Mouse (Mus musculus) MEL (cell line): ENCODE data around the gene Pik3cg. TPM values are rescaled to one million over a fixed set of nuclear protein-coding genes. Genes with fewer than 3 reads are reported as not detected.

Source experiments
- DNase-seq: peaks from one replicate; pipeline ENCODE4 v3.0.0; 2011; ENCODE audit warnings: low read depth, low spot score
- H3K27ac ChIP-seq: 2 replicates; pipeline ENCODE4 v1.5.1; 2012; ENCODE audit warnings: low read depth, mild to moderate bottlenecking, control low read depth, low read length, moderate library complexity; ENCODE audit not compliant: control insufficient read depth
- H3K27me3 ChIP-seq, 2 experiments: fragments of 150-350 bp in 1 of 2; sonication (generic) in 1 of 2; 2 replicates each; pipeline ENCODE4 v1.6.1; 2012; ENCODE audit warnings: low read length in 2 of 2, mild to moderate bottlenecking in 2 of 2, improper control_type of control experiment in 1 of 2, moderate library complexity in 1 of 2; ENCODE audit not compliant: insufficient read depth in 2 of 2, control insufficient read depth in 1 of 2
- H3K36me3 ChIP-seq, 2 experiments: 2 replicates each; pipeline ENCODE4 v1.6.1; 2012 to 2014; ENCODE audit warnings: low read length in 2 of 2, improper control_type of control experiment in 1 of 2, inconsistent platforms in 1 of 2, mild to moderate bottlenecking in 1 of 2; ENCODE audit not compliant: insufficient read depth in 2 of 2, control insufficient read depth in 1 of 2
- H3K4me1 ChIP-seq, 2 experiments: fragments of 150-350 bp in 1 of 2; sonication (generic) in 1 of 2; 2 replicates each; pipeline ENCODE4 v1.6.1; 2012; ENCODE audit warnings: low read length in 2 of 2, improper control_type of control experiment in 1 of 2, mild to moderate bottlenecking in 1 of 2; ENCODE audit not compliant: insufficient read depth in 2 of 2, control insufficient read depth in 1 of 2
- H3K4me3 ChIP-seq, 2 experiments: fragments of 150-350 bp in 1 of 2; sonication (generic) in 1 of 2; 2 replicates each; pipeline ENCODE4 v1.5.1; 2012; ENCODE audit warnings: low read depth in 2 of 2, low read length in 2 of 2, mild to moderate bottlenecking in 2 of 2, moderate library complexity in 2 of 2, control low read depth in 1 of 2, improper control_type of control experiment in 1 of 2; ENCODE audit not compliant: control insufficient read depth in 1 of 2, insufficient read depth in 1 of 2
- H3K79me2 ChIP-seq: 2 replicates; pipeline ENCODE4 v1.6.1; 2012; ENCODE audit warnings: mild to moderate bottlenecking, low read length, moderate library complexity; ENCODE audit not compliant: control insufficient read depth, poor library complexity, insufficient read depth
- H3K9ac ChIP-seq: 2 replicates; pipeline ENCODE4 v1.6.1; 2012; ENCODE audit warnings: low read depth, mild to moderate bottlenecking, control low read depth, low read length, moderate library complexity; ENCODE audit not compliant: control insufficient read depth, poor library complexity, severe bottlenecking
- H3K9me3 ChIP-seq: fragments of 150-350 bp; sonication (generic); replicated peaks from 2 replicates; pipeline ENCODE4 v1.6.1; 2012; ENCODE audit warnings: mild to moderate bottlenecking, low read length, improper control_type of control experiment, moderate library complexity; ENCODE audit not compliant: insufficient read depth
- BHLHE40 ChIP-seq: IDR thresholded peaks from 2 replicates; pipeline ENCODE4 v1.6.1; 2012; ENCODE audit warnings: low read depth, mild to moderate bottlenecking, inconsistent platforms, low read length, improper control_type of control experiment, borderline replicate concordance
- CHD1 ChIP-seq: IDR thresholded peaks from 2 replicates; pipeline ENCODE4 v1.6.1; 2012; ENCODE audit warnings: low read depth, mild to moderate bottlenecking, inconsistent platforms, low read length, improper control_type of control experiment
- E2F4 ChIP-seq: IDR thresholded peaks from 2 replicates; pipeline ENCODE4 v1.6.1; 2011; ENCODE audit warnings: low read depth, low read length, improper control_type of control experiment, borderline replicate concordance
- EP300 ChIP-seq, 2 experiments: IDR thresholded peaks; 2 replicates each; pipeline ENCODE4 v1.6.1; 2011; ENCODE audit warnings: improper control_type of control experiment in 2 of 2, low read length in 2 of 2, low read depth in 1 of 2, mild to moderate bottlenecking in 1 of 2
- ETS1 ChIP-seq: IDR thresholded peaks from 2 replicates; pipeline ENCODE4 v1.6.1; 2012; ENCODE audit warnings: low read depth, mild to moderate bottlenecking, inconsistent platforms, low read length, improper control_type of control experiment, moderate library complexity
- GABPA ChIP-seq: IDR thresholded peaks from 2 replicates; pipeline ENCODE4 v1.6.1; 2012; ENCODE audit warnings: low read depth, mild to moderate bottlenecking, inconsistent platforms, low read length, improper control_type of control experiment, moderate library complexity
- GATA1 ChIP-seq: IDR thresholded peaks from 2 replicates; pipeline ENCODE4 v1.6.1; 2011; ENCODE audit warnings: low read depth, low read length, improper control_type of control experiment
- MAFK ChIP-seq: IDR thresholded peaks from 2 replicates; pipeline ENCODE4 v1.6.1; 2011; ENCODE audit warnings: low read depth, mild to moderate bottlenecking, low read length, improper control_type of control experiment, borderline replicate concordance
- MAX ChIP-seq: IDR thresholded peaks from 2 replicates; pipeline ENCODE4 v1.6.1; 2011; ENCODE audit warnings: low read length, improper control_type of control experiment
- MXI1 ChIP-seq: IDR thresholded peaks from 2 replicates; pipeline ENCODE4 v1.6.1; 2011; ENCODE audit warnings: mild to moderate bottlenecking, low read depth, low read length, improper control_type of control experiment
- MYC ChIP-seq: IDR thresholded peaks from 2 replicates; pipeline ENCODE4 v1.6.1; 2011; ENCODE audit warnings: low read depth, mild to moderate bottlenecking, low read length, improper control_type of control experiment, moderate library complexity
- NELFE ChIP-seq: IDR thresholded peaks from 2 replicates; pipeline ENCODE4 v1.6.1; 2011; ENCODE audit warnings: low read depth, low read length, improper control_type of control experiment
- NRF1 ChIP-seq: IDR thresholded peaks from 2 replicates; pipeline ENCODE4 v1.6.1; 2014; ENCODE audit warnings: low read depth, mild to moderate bottlenecking, inconsistent platforms, low read length, improper control_type of control experiment, moderate library complexity; ENCODE audit not compliant: poor library complexity, insufficient read depth, severe bottlenecking
- POLR2A ChIP-seq, 2 experiments: IDR thresholded peaks; 2 replicates each; pipeline ENCODE4 v1.6.1; 2011 to 2012; ENCODE audit warnings: low read length in 2 of 2, mild to moderate bottlenecking in 2 of 2, control low read depth in 1 of 2, improper control_type of control experiment in 1 of 2, low read depth in 1 of 2, moderate library complexity in 1 of 2; ENCODE audit not compliant: control insufficient read depth in 1 of 2, insufficient read depth in 1 of 2, poor library complexity in 1 of 2
- RAD21 ChIP-seq: IDR thresholded peaks from 2 replicates; pipeline ENCODE4 v1.6.1; 2011; ENCODE audit warnings: mild to moderate bottlenecking, low read depth, low read length, improper control_type of control experiment
- RCOR1 ChIP-seq: IDR thresholded peaks from 2 replicates; pipeline ENCODE4 v1.6.1; 2012; ENCODE audit warnings: low read depth, mild to moderate bottlenecking, inconsistent platforms, low read length, improper control_type of control experiment
- SIN3A ChIP-seq: IDR thresholded peaks from 2 replicates; pipeline ENCODE4 v1.6.1; 2012; ENCODE audit warnings: low read length, improper control_type of control experiment, inconsistent platforms
- TAL1 ChIP-seq: IDR thresholded peaks from 2 replicates; pipeline ENCODE4 v1.6.1; 2012; ENCODE audit warnings: mild to moderate bottlenecking, inconsistent platforms, low read length, moderate library complexity, mixed read lengths
- TCF12 ChIP-seq: IDR thresholded peaks from 2 replicates; pipeline ENCODE4 v1.6.1; 2014; ENCODE audit warnings: low read depth, mild to moderate bottlenecking, inconsistent platforms, low read length, improper control_type of control experiment, moderate library complexity
- ZC3H11A ChIP-seq: IDR thresholded peaks from 2 replicates; pipeline ENCODE4 v1.6.1; 2012; ENCODE audit warnings: low read depth, mild to moderate bottlenecking, inconsistent platforms, low read length, improper control_type of control experiment
- polyA plus RNA-seq, 2 experiments: library from polyadenylated mRNA; stranded (reverse) in 1 of 2; unstranded in 1 of 2; fragments of >175 nt in 1 of 2; fragments of >200 nt in 1 of 2; gene quantifications; 2 replicates each; pipeline versions ENCODE4 v1.2.1 to v1.2.4; 2012; ENCODE audit warnings: low replicate concordance in 2 of 2, low read depth in 1 of 2; ENCODE audit not compliant: insufficient read length in 2 of 2, insufficient read depth in 1 of 2, missing spikeins in 1 of 2
- total RNA-seq: library from RNA; depleted of rRNA; stranded (reverse); fragments of 300-350 nt; gene quantifications from 2 replicates; pipeline ENCODE4 v1.2.3, GENCODE M21; 2012

The Pik3cg gene
- total and polyA plus RNA-seq, 3 experiments: 4.9 to 8.5 TPM; not detected in 1

DNA sequence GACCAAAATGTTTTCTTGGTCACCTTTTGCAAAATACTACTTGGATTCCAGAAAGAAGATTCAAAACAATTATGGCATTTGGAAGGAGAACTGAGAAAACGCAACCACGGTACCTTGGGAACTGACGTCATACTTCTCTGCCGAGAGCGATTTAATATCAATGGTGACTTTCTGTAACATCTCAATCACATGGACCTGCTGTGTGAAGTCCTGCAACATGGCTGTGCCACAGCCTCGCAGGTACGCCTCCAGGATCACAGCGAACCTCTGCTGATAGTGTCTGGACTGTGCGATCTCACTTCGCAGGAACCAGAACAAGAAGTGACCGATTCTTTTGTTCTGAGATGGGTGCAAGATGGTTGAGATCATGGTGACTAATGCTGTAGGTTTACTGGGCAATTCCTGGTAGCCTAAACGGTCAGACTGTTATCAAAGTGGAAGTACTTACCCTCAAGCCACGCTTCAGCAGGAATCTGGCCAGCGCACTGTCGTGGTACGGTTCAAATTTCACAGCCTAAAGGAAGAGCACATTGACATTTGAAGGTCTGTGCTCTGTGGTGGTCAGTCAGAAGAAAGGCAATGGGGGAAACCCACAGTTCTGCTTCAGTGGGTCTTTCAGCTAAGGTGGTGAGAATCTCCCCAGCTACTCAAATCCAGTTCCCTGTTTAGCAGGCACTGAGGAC, 7.9 kb downstream of the Pik3cg start:
- no peak overlapping the region for H3K9ac ChIP-seq
- TF ChIP-seq TAL1: no peak
- no peak for TF ChIP-seq POLR2A (IDR thresholded peaks at IDR 0.05; ENCODE audit: control insufficient read depth in 1 of 2, insufficient read depth in 1 of 2, low read depth in 1 of 2, low read length in 2 of 2, poor library complexity in 1 of 2)
- TF ChIP-seq MYC: no peak
- no peak for TF ChIP-seq GABPA
- no peak for TF ChIP-seq CHD1
- H3K36me3 ChIP-seq: peaks cover 0 to 30% of the 10 kb centered on the region in 2 experiments; a peak in 2 of 4 replicates
- no peaks in the 10 kb centered on the region for H3K79me2 ChIP-seq
- H3K4me3 ChIP-seq: no peak overlapping the region
- H3K27me3 ChIP-seq: no peaks in the 10 kb centered on the region
- peaks cover 26% of the 10 kb centered on the region in 2 experiments for H3K4me1 ChIP-seq
- H3K9me3 ChIP-seq: no peaks in the 10 kb centered on the region
- no peak overlapping the region; the same call in 1 of the 2 replicates for H3K27ac ChIP-seq
- no peak for DNase-seq

DNA sequence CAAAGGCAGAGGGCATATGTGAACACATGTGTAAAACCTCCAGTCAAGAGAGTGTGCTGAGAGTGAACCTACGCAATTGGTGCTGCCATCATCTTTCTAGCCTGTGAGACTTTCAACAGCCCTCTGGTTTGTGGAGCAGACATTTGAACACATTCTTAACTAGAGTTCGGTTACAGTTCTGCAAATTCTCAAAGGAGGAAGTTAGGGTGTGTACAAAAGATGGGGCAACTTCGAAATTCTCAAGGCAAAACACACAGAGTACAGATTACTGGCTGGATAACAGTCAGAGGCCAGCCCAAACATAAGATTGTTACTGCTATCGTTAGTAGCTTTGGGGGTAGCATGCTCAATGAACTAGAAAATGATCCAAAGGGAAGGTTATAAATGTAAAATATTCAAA, 9.0 kb downstream of the Pik3cg start:
- peak; percentile 74 for DNase-seq
- peak overlapping the region; percentile 21; the same call in 1 of the 2 replicates for H3K9ac ChIP-seq
- H3K79me2 ChIP-seq: no peaks in the 10 kb centered on the region
- no peak overlapping the region for H3K4me3 ChIP-seq
- peaks cover 0 to 30% of the 10 kb centered on the region in 2 experiments; a peak in 2 of 4 replicates for H3K36me3 ChIP-seq
- peak overlapping the region; percentile 91 for H3K27ac ChIP-seq
- peak; percentile 74 for TF ChIP-seq GATA1
- TF ChIP-seq MXI1: peak; percentile 25; the same call in 1 of the 2 replicates
- TF ChIP-seq NELFE: no peak
- TF ChIP-seq ZC3H11A: no peak
- 0 out of 2 replicates have a peak, but pooled peaks have one; percentile 38 for TF ChIP-seq RCOR1
- TF ChIP-seq E2F4: no peak
- TF ChIP-seq MAX: 0 out of 2 replicates have a peak, but pooled peaks have one; percentile 17
- TF ChIP-seq TAL1: no peak
- peak; percentile 53; the same call in 1 of the 2 replicates for TF ChIP-seq ETS1
- no peak for TF ChIP-seq MAFK
- TF ChIP-seq BHLHE40: peak; percentile 34; the same call in 1 of the 2 replicates
- TF ChIP-seq TCF12: 0 out of 2 replicates have a peak, but pooled peaks have one; percentile 4
- no peak for TF ChIP-seq RAD21
- TF ChIP-seq SIN3A: peak; percentile 69
- TF ChIP-seq NRF1: no peak
- peak; percentile 62 to 66 for TF ChIP-seq EP300 (IDR thresholded peaks at IDR 0.05; ENCODE audit: low read depth in 1 of 2, low read length in 2 of 2)
- no peaks in the 10 kb centered on the region for H3K9me3 ChIP-seq
- no peaks in the 10 kb centered on the region for H3K27me3 ChIP-seq
- peaks cover 26% of the 10 kb centered on the region in 2 experiments for H3K4me1 ChIP-seq
